Mouse (Mus musculus): ENCODE results near the gene Spon1.

Spon1 gene

DNA sequence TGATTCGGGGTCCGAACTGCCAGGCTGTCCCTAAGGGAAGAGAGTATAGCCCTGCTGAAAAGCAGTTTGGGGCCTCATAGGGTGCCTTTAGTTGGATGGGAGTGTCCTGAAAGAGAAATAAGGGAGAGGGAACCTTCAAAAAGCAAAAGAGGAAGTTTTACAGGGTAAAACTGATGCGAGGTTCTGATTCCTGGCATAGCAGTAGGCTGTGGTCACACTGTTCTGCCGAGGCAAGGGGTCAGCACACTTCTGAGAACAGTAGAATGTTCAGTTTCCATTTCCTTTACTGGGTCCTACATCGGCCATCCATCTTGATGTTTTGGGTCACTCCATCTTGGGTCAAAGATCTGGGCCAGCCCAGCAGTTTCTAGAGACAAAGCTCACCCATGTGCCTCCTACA lies 14.5 kb downstream of the Spon1 start:
- DNase-seq (ENCODE audit: low spot score): no peak

DNA sequence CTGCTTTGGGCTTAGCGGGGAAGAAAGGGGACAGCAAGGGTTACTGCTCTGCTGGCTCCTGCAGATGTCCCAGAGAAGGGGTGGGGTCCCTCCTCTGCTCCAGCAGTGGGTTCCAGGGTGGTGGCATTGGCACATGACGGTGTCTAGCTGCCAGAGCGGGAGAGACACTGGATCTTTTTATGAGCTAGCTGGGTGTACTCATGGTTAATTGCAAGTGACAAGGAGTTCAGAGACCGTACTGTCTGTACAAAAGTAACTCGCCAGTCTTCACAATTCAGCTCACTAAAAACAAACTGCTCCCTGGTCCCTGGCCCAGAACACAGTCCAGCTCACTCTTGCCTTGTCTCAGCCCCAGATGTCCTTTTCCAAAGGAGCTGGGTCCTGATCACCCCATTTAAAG lies 26.2 kb downstream of the Spon1 start:
- DNase-seq (ENCODE audit: low spot score): no peak

DNA sequence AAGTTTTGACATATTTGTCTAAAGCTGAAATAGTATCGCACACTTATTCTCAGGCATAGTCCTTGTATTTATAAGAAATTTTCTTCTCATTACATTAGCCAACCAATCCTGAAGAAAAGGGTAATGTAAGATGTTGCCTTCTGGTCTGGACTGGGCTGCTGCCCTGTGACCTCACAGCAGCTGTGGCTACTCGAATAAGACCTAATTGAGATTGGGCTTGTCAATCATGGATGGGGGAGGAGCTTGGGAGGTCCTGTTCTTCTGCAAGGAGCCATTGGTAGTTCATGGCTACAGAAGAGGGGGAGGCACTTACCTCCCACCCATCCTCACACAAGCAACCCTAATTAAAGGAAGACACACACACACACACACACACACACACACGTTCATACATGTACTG lies 27.1 kb downstream of the Spon1 start:
- no peak for DNase-seq (ENCODE audit: low spot score)

DNA sequence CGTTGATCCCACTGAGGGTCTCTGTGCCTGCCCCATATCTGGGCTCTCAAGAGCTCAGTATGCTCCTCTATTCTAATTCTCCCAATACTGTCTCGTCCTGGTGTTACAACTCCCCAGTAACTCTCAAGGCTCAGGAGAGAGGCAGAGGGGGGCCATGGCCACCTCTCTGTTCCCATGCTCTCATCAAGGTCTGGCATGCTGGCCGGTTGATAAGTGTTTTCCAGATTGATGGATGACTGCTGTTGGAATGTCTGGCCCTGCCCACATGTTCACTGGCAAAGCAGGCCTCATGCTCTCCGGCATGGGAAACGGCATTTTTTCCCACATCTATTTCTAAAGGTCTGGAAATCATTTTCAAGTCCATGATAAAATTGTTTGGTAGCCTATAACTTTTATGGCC lies 29.4 kb downstream of the Spon1 start:
- no peak for DNase-seq (ENCODE audit: low spot score)

DNA sequence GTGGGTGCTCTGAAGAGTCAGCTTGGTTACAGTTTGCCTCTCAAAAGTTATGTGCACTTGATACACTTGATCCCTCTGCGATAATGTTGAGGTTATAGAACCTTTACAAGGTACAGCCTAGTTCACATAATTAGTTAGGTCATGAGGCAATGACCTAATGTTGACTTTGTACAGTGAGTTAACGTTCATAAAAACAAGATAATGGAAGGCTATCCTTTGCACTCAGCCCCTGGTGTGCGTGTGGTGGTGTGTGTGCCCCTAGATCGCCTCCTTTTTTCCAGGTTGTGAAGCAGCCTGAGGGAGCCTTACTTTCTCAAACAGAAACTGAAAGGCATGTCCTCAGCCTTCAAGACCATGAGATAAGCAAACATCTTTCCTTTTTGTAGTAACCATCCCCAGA lies 31.3 kb downstream of the Spon1 start:
- no peak for DNase-seq (ENCODE audit: low spot score)

DNA sequence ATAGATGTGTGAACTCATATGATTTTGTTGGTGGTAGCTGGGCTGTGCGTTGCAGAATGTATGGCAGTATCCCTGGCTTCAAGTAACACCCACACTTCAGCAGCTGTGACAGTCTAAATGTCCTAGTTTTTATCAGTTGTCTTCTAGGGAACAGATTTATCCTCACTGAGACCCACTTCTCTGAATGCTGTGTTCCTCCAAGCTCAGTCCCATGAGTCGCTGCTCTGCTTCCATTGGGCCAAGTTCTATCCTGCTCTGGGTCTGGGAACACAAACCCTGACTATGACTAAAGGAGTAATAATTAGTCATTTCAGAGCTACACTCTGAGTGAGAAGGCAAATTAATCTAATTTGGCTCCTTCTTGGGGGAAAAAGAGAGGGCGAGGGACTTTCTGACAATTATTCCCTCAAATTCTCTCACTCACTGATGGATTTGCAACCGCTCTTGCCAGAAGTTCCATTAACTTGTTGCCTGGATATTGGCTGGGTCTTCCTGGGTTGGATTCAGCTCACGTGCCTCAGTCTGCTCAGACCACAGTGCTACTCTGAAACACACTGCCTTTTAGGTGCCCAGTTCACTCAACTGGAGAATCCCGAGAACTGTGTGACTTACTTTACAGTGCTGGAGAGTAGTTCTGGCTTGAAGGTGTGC lies 32.9 kb downstream of the Spon1 start:
- no peak for DNase-seq (ENCODE audit: low spot score)

DNA sequence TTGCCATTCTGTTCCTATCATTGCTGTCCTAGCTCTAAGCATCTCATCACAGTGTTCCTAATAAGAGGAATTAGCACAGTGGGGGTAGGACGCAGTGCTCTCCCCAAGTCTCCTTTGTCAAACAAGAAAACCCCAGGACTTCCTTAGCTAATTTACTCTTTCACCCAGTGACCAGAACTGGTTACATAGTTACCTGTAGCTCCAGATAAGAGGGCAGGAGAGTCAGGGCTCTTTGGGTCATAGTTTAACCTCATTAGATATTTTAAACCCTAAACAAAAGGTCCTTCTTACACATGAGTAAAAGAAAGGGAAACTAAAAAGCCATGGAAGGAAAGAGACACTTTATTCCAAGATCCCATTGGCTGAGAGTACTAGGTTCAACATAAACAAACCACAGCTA lies 44.0 kb downstream of the Spon1 start:
- DNase-seq (ENCODE audit: low spot score): no peak

DNA sequence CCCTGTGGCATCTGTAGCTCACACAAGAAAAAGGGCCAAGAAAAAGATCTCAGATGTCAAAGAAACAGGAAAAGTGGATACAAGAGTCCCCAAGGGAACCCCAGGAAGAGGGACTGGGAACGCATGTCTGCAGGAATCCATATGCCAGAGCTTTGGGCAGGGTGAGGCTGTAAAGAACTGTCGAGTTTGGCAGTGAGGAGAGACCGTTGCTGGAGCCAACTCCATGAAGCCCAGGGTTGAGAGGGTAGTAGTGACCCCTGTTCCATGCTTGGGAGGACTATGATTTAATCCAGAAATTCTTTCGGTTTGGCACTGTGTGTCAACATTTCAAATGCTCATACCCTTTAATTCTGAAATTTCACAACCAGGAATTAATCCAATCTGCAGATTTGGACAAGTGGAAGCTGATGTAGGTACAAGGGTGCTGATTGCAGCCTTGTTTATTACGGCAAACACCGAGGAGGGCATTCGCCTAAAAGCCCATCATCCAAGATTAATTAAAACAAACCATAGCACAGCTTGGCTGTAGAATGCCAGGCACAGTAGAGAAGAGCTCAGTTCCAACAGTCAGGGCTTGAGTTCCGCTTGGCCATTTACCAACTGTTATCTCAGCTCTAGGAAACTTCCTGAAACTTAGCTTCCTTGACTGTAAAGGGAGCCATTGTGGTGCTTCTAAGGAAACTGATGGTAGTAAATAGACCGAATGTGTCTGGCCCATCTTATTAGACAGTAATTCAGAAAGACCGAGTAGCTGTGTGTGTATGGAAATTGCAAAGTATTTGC lies 45.8 kb downstream of the Spon1 start:
- no peak for DNase-seq (ENCODE audit: low spot score)

DNA sequence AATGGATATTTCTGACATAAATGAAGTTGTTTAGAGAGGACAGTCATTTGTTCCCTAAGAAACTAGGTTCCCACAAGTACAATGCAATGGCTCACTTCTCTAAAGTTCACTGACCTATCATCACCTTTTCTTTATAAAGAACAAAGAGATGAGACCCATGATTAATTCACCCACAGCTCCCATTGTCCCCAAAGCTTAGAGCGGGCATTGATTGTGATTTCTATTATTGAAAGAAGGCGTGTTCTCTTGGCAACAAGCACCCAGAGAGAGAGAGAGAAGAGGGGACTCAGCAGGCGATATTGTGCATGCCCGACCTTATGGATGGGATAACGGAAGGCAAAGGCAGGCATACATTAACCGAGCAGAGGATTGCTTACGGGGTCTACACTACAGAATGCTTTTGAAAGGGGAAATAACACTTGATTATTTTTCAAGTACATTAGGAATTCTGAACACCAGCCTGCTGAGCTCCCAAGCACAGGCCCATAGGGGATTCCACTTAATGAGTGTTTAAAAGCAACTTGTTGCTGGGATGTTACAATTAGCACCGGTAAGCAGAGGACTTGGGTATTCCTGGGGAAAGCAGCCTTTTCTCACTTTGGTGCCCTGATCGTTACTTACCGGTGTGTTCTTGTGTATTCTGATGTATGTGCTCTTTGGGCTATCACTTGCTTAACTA lies 48.4 kb downstream of the Spon1 start:
- DNase-seq (ENCODE audit: low spot score): no peak

DNA sequence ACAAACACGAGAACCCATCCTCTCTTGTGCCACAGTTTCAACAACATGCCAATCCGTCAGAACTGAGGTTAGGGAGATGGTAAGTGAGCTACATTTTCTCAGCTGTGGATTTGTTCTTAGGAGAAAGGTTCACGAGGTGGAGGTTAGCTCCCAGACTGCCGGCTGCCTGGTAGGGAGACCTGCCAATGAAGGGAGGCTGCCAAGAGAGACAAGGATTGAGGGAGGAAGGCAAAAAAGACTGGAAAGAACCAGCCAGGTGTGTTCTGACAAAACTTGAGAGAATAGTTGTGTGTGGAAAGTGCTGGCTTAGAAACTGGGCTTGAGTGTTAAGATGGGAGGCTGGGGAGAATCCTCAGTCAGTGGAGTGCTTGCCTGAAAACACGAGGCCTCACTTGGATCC lies 49.9 kb downstream of the Spon1 start:
- no peak for DNase-seq (ENCODE audit: low spot score)

DNA sequence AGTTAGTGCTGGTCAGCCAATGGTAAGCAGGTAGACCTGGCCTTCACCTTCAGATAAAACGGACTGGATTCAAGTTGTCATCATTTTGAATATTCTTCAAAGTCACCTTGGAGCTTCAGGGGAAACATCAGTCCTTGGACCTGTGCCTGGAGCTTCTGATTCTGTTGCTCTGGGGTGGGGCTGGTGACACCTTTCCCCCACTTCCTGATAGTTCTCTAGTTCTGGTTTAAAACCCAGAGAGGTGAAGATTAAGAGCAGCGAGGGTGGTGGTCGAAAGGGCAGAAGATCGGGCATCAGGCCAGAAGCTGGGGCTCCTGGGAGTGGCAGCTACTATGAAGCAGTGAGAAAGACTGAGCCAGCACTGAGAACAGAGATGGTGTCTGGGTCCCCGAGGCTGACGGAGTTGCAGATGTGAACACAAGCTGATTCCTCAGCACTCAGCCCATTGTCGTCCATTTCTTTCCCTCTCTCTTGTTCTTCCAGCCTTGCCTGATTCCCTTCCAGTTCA lies 51.1 kb downstream of the Spon1 start:
- DNase-seq (ENCODE audit: low spot score): no peak

DNA sequence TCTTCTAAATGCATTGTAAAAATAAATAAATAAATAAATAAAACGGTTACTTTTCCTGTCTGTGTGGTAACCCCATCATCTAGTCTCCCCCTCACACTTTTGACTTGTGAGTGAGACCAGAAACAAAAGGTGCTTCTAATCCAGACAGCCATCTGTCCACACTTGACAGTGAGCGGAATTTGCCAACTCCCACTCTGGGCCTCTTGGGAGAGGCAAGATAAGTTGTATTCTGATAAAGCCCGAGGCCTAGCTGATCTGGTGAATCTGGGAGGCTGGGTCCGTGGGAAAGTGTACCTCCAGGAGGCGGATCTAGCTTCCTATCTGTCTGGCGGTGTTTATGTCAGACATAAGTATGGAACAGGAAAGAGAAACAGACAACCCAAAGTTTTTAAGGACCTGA lies 52.3 kb downstream of the Spon1 start:
- no peak for DNase-seq (ENCODE audit: low spot score)

DNA sequence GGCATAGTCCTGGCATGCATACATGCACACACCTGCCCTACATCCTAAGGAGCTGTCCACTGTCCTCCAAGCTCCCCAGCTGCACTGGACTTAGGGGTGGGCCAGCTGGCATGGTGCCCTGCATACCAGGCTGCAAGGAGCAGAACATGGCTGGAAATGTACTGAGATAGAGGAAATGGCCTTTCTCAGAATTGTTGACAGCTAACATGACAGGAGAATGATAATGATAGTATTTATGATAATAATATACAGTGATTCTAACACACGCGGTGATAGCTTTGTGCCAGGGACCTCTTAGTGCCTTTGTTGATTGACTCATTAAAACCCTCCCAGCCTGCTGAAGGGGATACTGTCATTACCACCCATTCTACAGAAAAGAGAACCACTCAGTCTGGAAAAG lies 54.4 kb downstream of the Spon1 start:
- no peak for DNase-seq (ENCODE audit: low spot score)

DNA sequence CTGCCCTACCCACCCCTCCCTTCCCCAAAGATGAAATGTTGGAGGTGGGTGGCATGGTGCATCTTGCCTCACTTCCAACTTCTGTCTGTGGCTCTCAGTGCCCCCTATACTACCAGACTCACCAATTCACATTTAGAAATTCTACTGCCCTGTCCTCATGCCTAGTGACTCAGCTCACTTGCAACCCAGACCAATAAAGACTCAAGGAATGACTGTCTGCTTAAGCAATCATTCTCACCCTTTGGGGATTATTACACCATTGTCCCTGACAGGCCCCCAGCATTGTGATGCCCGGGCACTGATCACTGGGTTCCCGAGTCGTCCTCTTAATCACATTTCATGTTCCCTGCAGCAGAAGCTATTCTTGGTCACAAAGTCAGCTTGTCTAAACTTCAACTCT lies 57.2 kb downstream of the Spon1 start:
- no peak for DNase-seq (ENCODE audit: low spot score)

DNA sequence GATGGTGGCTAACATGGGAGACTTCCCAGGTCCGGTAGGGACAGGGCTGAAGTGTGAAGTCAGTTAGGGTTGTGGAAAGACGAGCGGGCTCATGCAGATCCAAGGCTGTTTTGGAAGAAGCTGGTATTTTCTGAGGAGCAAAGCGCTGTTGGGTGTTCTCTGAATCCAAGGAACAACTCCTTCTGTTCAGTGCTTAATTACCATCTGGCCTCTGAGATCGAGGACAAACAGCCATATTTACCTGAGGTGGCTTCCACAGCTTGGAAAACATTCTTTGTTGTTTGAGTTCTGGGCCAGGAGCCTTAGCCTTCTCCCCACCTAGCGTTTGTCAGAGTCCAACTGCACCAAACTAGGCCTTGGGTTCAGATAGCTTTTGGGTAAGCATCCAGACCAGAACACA lies 58.9 kb downstream of the Spon1 start:
- DNase-seq (ENCODE audit: low spot score): no peak

DNA sequence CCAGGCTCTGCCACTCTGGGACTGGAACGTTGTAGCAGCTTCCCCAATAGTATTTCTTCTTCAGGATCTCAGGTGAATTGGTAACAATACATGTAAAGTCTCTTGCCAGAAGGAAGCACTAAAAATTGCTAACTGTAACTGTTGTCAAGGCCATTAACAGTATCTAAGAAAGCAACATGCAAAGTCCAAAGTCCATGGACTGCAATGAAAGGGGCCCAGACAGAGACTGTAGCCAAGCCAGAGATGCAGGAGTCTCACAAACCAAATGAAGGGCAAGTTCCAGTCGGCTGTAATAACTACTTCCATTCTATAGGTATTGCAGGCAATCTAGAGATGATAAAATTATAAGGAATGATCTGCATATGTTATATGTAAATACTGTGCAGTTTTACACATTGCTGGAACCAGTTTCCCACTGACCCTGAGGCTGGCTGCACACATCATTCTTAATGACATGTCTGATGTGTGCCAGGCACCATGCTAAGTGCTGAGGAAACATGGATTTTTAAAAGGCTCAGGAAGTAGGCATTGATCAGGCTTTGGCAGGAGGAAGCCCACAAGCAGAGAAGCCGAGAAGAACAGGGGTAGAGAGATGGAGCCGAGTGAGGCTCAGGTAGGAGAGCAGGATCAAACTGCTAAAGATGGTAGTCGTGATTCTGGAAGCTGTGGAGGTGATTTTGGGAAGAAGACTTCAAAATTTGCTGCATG lies 59.9 kb downstream of the Spon1 start:
- DNase-seq (ENCODE audit: low spot score): no peak

DNA sequence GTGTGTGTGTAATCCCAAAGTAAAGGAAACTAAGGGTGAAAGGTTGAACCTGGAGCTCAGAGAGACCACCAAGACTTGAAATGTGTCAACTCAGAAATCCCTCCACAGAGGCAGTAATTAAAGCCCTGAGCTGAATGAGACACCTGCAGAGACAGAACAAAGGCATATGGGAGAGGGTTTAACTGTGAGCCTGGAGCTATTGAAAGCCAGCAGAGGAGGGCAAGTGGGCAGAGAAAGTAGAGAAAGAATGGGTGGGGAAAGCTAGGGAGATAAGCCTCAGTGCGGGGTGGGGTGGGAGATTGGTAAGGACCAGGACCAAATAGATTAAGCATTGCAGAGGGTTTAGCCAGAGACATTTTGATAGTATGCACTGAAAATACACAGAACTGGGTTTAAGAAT lies 60.7 kb downstream of the Spon1 start:
- no peak for DNase-seq (ENCODE audit: low spot score)

DNA sequence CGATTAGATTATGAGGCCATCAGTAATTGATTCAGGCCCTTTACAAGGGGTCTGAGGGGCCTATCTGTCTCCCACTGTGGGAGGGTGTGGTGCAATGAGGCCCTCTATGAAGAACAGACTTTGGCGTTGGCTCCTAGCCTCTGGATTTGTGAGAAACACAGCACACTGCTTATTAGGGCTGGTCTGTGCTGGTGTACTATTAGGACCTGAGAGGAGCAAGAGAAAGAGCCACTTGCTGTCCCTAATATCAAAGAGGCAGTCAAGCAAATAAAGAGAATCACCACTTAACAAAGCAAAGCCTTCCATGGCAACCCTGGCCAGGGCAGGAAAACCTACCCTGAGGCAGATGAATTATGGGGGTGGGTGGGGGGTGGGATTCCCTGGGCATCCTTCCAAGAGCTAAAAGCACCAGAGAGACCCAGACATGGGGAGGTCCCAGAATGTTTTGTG lies 62.3 kb downstream of the Spon1 start:
- no peak for DNase-seq (ENCODE audit: low spot score)

DNA sequence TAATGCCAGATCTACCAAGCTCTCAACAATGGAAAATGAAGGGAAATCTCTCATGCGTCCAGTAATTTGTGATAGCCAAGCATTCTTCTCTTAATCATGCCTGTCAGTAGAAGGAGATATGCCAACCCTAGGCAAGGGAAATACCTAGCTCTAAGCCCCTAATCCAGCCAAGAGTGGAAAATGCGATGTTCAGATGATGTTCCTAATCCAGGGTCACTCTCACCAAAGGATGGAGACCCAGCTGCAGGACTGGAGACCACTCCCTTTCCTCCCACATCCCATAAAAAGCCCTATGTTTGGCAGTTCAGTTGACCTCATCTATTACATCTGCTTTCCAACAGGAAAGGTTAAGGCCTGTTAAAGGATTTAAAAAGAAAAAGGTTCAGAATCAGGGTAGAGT lies 62.8 kb downstream of the Spon1 start:
- no peak for DNase-seq (ENCODE audit: low spot score)

DNA sequence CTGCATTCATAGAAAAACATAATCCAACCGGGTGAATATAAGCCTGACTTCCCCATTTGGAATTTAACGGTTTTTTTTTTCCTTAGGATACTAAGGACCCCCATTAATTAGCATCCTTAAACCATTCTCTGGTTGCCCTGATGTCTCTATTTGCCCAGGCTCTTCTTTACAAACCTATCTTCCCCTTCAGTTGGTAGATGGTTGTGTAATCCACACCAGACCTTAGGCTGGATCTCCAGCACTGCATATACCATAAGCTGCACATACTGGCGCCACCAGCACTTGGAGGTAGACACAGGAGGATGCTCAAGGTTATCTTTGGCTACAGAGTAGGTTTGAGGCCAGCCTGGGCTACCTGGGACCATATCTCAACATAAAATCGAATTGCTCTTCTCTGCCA lies 71.4 kb downstream of the Spon1 start:
- no peak for DNase-seq (ENCODE audit: low spot score)

DNA sequence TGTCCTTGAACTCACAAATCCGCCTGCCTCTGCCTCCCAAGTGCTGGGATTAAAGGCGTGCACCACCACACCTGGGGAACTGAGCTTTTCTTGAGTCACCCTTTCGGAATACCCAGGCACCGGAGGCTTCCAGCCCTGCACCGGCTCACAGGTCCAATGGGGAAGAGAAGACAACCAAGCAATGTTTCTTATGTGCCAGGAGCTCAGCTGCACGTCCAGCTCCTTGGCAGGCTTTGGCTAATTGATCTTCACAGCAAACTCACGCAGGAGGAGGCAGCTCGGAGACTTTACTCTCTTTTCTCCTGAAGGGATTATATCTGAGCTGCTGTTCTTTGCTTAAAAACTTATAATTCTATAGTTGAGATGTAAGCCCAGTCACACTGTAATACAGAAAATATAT lies 73.6 kb downstream of the Spon1 start:
- DNase-seq (ENCODE audit: low spot score): no peak

DNA sequence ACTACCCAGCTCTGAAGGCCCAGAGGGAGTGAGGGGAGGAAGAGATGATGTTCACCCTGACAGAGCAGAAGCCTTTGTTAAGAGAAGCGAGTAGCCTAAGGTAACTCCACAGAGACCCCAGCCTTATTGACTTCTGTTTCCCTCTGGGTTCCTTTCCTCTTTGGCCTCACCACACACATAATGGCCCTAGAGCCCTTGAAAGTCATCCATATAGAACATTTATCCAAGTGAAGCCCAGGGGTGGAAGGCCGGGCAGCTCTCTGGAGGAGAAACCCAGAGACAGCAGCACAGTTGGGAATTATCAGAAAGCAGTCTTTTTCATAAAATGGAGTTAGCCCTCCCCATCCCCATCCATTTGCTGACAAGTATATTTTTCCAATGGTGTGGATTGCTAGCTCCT lies 75.7 kb downstream of the Spon1 start:
- no peak for DNase-seq (ENCODE audit: low spot score)

DNA sequence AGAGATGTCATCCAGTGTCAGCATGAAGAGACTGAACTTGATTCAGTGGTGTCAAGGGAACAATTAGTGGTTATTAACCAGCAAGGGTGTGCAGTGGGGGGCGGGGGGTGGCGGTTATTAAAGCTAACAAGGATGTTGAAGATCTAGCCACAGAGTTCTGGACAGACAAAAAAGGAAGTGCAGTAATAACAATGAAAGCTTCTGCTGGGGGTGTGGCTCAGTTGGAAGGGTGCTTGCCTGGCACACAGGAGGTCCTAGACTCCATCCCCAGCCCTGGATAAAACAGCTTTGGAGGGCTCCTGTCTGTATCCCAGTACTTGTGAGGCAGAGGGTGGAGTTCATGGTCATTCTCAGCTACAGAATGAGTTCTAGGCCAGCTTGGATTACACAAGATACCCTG lies 77.4 kb downstream of the Spon1 start:
- DNase-seq (ENCODE audit: low spot score): no peak

Data from spleen, adult 12 weeks (tissue).